Mouse (Mus musculus): ENCODE data around the gene Bhlhe40. TPM values are rescaled to one million over a fixed set of nuclear protein-coding genes. Genes with fewer than 3 reads are reported as not detected.

Gene Bhlhe40
- polyA plus RNA-seq, 1 experiment from 2014 or later, result 23.8 TPM

GRCm38 (mm10) chr6:108638157-108638833 lies 22.1 kb upstream of the Bhlhe40 start:
- Histone ChIP-seq H3K9ac (ENCODE audit: low read depth, low read length) (no peak overlapping the region), H3K27me3 (ENCODE audit: insufficient read depth, low read length) (no peaks in the 10 kb centered on the region), H3K4me1 (replicated peaks; ENCODE audit: insufficient read depth, low read length) (no peaks in the 10 kb centered on the region), H3K9me3 (replicated peaks; ENCODE audit: low read length) (no peaks in the 10 kb centered on the region), H3K36me3 (ENCODE audit: insufficient read depth, low read length) (no peaks in the 10 kb centered on the region), H3K4me3 (replicated peaks; ENCODE audit: low read depth, low read length) (no peak overlapping the region), H3K4me2 (ENCODE audit: low read length) (no peak overlapping the region), H3K27ac (0 out of 2 replicates have a peak overlapping the region, but pooled peaks have one; percentile 55)
- TF ChIP-seq CTCF (IDR thresholded peaks at IDR 0.05; ENCODE audit: low read depth), result no peak
- peak; percentile 59 for DNase-seq (ENCODE audit: low spot score)
- 60% methylated on average over 6 of the region's 6 CpGs for WGBS
- ATAC-seq (replicated peaks; ENCODE audit: low FRiP score, low read depth), result peak; percentile 95

DNA sequence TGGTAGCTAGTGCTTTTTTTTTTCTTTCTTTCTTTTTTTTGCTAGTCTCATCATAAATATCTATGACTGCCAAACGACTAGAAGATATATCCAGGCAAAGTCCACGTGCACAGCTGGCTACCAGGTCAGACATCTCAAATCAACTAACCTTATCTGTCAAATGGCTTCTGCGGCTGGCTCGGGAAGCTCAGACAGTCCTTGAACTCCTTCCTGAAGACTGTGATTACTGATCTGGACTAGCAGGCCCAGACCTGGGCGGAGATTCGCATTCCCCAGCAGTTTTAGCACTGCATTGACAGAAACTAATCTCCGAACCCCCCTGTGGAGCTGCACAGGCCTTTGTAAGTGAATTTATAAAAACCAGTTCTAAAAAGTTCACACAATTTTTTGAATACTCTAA lies 18.4 kb upstream of the Bhlhe40 start:
- ATAC-seq (replicated peaks; ENCODE audit: low FRiP score, low read depth) (no peak), DNase-seq (ENCODE audit: low spot score) (no peak)
- Histone ChIP-seq H3K9ac (ENCODE audit: low read depth, low read length) (no peak overlapping the region), H3K27me3 (ENCODE audit: insufficient read depth, low read length) (no peaks in the 10 kb centered on the region), H3K4me2 (ENCODE audit: low read length) (no peak overlapping the region), H3K27ac (no peak overlapping the region), H3K4me1 (replicated peaks; ENCODE audit: insufficient read depth, low read length) (no peaks in the 10 kb centered on the region), H3K9me3 (replicated peaks; ENCODE audit: low read length) (no peaks in the 10 kb centered on the region), H3K4me3 (replicated peaks; ENCODE audit: low read depth, low read length) (no peak overlapping the region), H3K36me3 (ENCODE audit: insufficient read depth, low read length) (no peaks in the 10 kb centered on the region)
- no peak for TF ChIP-seq CTCF (IDR thresholded peaks at IDR 0.05; ENCODE audit: low read depth)
- WGBS, result 70% methylated on average over 7 of the region's 7 CpGs

GRCm38 (mm10) chr6:108643035-108643434 lies 17.4 kb upstream of the Bhlhe40 start:
- DNase-seq (ENCODE audit: low spot score) (no peak), ATAC-seq (replicated peaks; ENCODE audit: low FRiP score, low read depth) (no peak)
- H3K4me3 ChIP-seq (replicated peaks; ENCODE audit: low read depth, low read length), result no peak overlapping the region
- H3K9me3 ChIP-seq (replicated peaks; ENCODE audit: low read length), result no peaks in the 10 kb centered on the region
- no peak for TF ChIP-seq CTCF (IDR thresholded peaks at IDR 0.05; ENCODE audit: low read depth)
- H3K4me2 ChIP-seq (ENCODE audit: low read length), result no peak overlapping the region
- no peak overlapping the region for H3K27ac ChIP-seq
- no peaks in the 10 kb centered on the region for H3K4me1 ChIP-seq (replicated peaks; ENCODE audit: insufficient read depth, low read length)
- 63% methylated on average over 6 of the region's 6 CpGs for WGBS
- no peaks in the 10 kb centered on the region for H3K27me3 ChIP-seq (ENCODE audit: insufficient read depth, low read length)
- no peaks in the 10 kb centered on the region for H3K36me3 ChIP-seq (ENCODE audit: insufficient read depth, low read length)
- no peak overlapping the region for H3K9ac ChIP-seq (ENCODE audit: low read depth, low read length)

DNA sequence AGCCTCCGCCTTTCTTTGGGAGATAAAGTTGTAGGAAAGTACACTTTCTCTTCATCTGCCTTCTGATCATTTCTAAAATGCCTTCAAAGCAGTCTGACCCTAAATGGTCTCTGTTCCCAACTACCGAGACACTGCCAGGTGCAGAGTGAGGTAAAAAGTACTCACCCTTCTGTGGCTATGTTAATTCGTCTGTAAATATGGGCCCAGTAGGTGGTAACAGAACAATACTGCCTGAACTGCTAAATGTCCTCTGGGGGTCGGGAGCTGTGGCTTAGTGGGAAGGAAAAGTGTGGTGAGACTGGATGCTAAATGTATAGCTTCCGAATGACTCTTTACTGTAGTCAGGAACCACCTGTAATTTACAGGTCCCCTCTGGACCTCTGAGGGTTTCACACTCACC lies 16.1 kb upstream of the Bhlhe40 start:
- no peak for TF ChIP-seq CTCF (IDR thresholded peaks at IDR 0.05; ENCODE audit: low read depth)
- no peaks in the 10 kb centered on the region for H3K9me3 ChIP-seq (replicated peaks; ENCODE audit: low read length)
- no peak for ATAC-seq (replicated peaks; ENCODE audit: low FRiP score, low read depth)
- H3K27ac ChIP-seq, result no peak overlapping the region
- DNase-seq (ENCODE audit: low spot score), result no peak
- no peaks in the 10 kb centered on the region for H3K27me3 ChIP-seq (ENCODE audit: insufficient read depth, low read length)
- no peaks in the 10 kb centered on the region for H3K36me3 ChIP-seq (ENCODE audit: insufficient read depth, low read length)
- WGBS, result 71% methylated on average over 5 of the region's 5 CpGs
- H3K4me1 ChIP-seq (replicated peaks; ENCODE audit: insufficient read depth, low read length), result no peaks in the 10 kb centered on the region
- H3K4me2 ChIP-seq (ENCODE audit: low read length), result no peak overlapping the region
- no peak overlapping the region for H3K9ac ChIP-seq (ENCODE audit: low read depth, low read length)
- no peak overlapping the region for H3K4me3 ChIP-seq (replicated peaks; ENCODE audit: low read depth, low read length)

DNA sequence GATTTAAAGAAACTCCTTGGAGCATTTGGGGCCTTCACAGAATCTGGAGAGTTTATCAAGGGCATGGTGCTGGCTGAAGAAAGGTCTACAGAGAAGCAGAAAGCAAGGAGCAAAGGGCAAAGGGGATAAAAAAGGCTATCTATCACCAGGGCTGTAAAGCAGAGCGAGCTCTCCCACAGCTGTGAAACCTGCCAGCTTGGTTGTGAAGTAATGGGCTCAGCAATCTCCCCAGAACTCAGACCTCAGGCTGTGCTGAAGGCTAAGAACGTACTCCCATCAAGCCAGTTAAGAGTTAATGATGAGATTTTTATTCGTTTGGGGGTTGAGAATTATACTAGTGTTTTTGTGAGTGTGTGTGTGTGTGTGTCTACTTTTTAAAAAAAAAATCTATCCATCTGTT lies 13.3 kb upstream of the Bhlhe40 start:
- no peak overlapping the region for H3K27ac ChIP-seq
- H3K9me3 ChIP-seq (replicated peaks; ENCODE audit: low read length), result no peaks in the 10 kb centered on the region
- H3K9ac ChIP-seq (ENCODE audit: low read depth, low read length), result no peak overlapping the region
- no peak overlapping the region for H3K4me2 ChIP-seq (ENCODE audit: low read length)
- no peaks in the 10 kb centered on the region for H3K27me3 ChIP-seq (ENCODE audit: insufficient read depth, low read length)
- ATAC-seq (replicated peaks; ENCODE audit: low FRiP score, low read depth), result no peak
- DNase-seq (ENCODE audit: low spot score), result no peak
- 43% methylated on average over 3 of the region's 3 CpGs for WGBS
- no peaks in the 10 kb centered on the region for H3K36me3 ChIP-seq (ENCODE audit: insufficient read depth, low read length)
- H3K4me1 ChIP-seq (replicated peaks; ENCODE audit: insufficient read depth, low read length), result no peaks in the 10 kb centered on the region
- no peak overlapping the region for H3K4me3 ChIP-seq (replicated peaks; ENCODE audit: low read depth, low read length)
- TF ChIP-seq CTCF (IDR thresholded peaks at IDR 0.05; ENCODE audit: low read depth), result no peak

DNA sequence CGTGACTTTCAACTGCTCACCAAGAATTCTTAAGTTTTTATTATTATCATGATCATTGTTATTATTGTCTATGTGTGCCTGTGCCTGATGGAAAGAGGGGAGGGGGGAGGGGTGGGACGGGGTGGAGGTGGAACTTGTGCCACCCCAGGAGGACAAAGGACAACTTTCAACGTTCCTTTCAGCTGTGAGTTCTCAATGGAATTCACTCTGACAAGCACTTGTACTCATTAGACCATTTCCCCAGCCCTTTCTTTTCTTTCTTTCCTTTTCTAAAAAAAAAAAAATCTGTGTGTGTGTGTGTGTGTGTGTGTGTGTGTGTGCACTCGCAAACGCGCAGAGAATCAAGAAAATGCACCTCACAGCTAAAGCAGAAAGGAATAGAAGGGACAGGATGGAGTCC lies 12.4 kb upstream of the Bhlhe40 start:
- DNase-seq (ENCODE audit: low spot score), result no peak
- no peaks in the 10 kb centered on the region for H3K27me3 ChIP-seq (ENCODE audit: insufficient read depth, low read length)
- no peak for ATAC-seq (replicated peaks; ENCODE audit: low FRiP score, low read depth)
- H3K4me2 ChIP-seq (ENCODE audit: low read length), result no peak overlapping the region
- no peaks in the 10 kb centered on the region for H3K4me1 ChIP-seq (replicated peaks; ENCODE audit: insufficient read depth, low read length)
- 68% methylated on average over 6 of the region's 6 CpGs for WGBS
- H3K4me3 ChIP-seq (replicated peaks; ENCODE audit: low read depth, low read length), result no peak overlapping the region
- no peaks in the 10 kb centered on the region for H3K9me3 ChIP-seq (replicated peaks; ENCODE audit: low read length)
- no peak for TF ChIP-seq CTCF (IDR thresholded peaks at IDR 0.05; ENCODE audit: low read depth)
- no peaks in the 10 kb centered on the region for H3K36me3 ChIP-seq (ENCODE audit: insufficient read depth, low read length)
- H3K9ac ChIP-seq (ENCODE audit: low read depth, low read length), result no peak overlapping the region
- no peak overlapping the region for H3K27ac ChIP-seq

GRCm38 (mm10) chr6:108655861-108656260 lies 4.6 kb upstream of the Bhlhe40 start:
- H3K4me2 ChIP-seq (ENCODE audit: low read length), result no peak overlapping the region
- no peak overlapping the region for H3K9ac ChIP-seq (ENCODE audit: low read depth, low read length)
- H3K9me3 ChIP-seq (replicated peaks; ENCODE audit: low read length), result no peaks in the 10 kb centered on the region
- H3K36me3 ChIP-seq (ENCODE audit: insufficient read depth, low read length), result no peaks in the 10 kb centered on the region
- peak; percentile 31 for DNase-seq (ENCODE audit: low spot score)
- ATAC-seq (replicated peaks; ENCODE audit: low FRiP score, low read depth), result no peak
- no peak overlapping the region for H3K4me3 ChIP-seq (replicated peaks; ENCODE audit: low read depth, low read length)
- peak; percentile 52 for TF ChIP-seq CTCF (IDR thresholded peaks at IDR 0.05; ENCODE audit: low read depth)
- no peak overlapping the region for H3K27ac ChIP-seq
- no peaks in the 10 kb centered on the region for H3K27me3 ChIP-seq (ENCODE audit: insufficient read depth, low read length)
- whole genome bisulfite sequencing, result 47% methylated on average over 2 of the region's 2 CpGs
- peaks cover 10% of the 10 kb centered on the region for H3K4me1 ChIP-seq (replicated peaks; ENCODE audit: insufficient read depth, low read length)

Measured in kidney, postnatal 0 days (tissue).